ENCODE assay signal across 18 mouse cellular contexts in genomic region chr14:103704771-103705170, GRCm38 (mm10).
"Had no signal": no experiment of that assay in that cellular context is flagged by ENCODE, and none has a peak within 500 bp of the region (broad histone marks: within the 10 kb centered on the region; RNA-seq: fewer than 3 reads in every experiment).

No protein-coding gene starts in this region.

- ATAC-seq: liver, postnatal 0 days; lung, postnatal 0 days; midbrain, embryonic 13.5 days; midbrain, embryonic 15.5 days had no signal

- H3K36me3 ChIP-seq: liver, embryonic 15.5 days; lung, embryonic 15.5 days; stomach, embryonic 15.5 days had no signal

- H3K27ac ChIP-seq: liver, embryonic 15.5 days; lung, embryonic 15.5 days; macrophage; midbrain, embryonic 13.5 days; midbrain, embryonic 15.5 days; neural tube, embryonic 12.5 days; stomach, embryonic 15.5 days; stomach, postnatal 0 days had no signal

- H3K27me3 ChIP-seq: liver, embryonic 15.5 days; lung, embryonic 15.5 days; midbrain, embryonic 13.5 days; midbrain, embryonic 15.5 days; neural tube, embryonic 12.5 days; stomach, embryonic 15.5 days had no signal

- H3K4me1 ChIP-seq: lung, embryonic 15.5 days; midbrain, embryonic 15.5 days; neural tube, embryonic 12.5 days; stomach, embryonic 15.5 days had no signal

- H3K9ac ChIP-seq: liver, embryonic 15.5 days; liver, postnatal 0 days; lung, embryonic 15.5 days; midbrain, embryonic 13.5 days; midbrain, embryonic 15.5 days; neural tube, embryonic 12.5 days; stomach, embryonic 15.5 days had no signal

- H3K4me2 ChIP-seq: liver, embryonic 15.5 days; lung, embryonic 15.5 days; midbrain, embryonic 11.5 days; midbrain, embryonic 13.5 days; midbrain, embryonic 15.5 days; neural tube, embryonic 12.5 days; stomach, embryonic 15.5 days had no signal

- H3K4me3 ChIP-seq: liver, embryonic 15.5 days; lung, embryonic 15.5 days; midbrain, embryonic 13.5 days; midbrain, embryonic 15.5 days; neural tube, embryonic 12.5 days; stomach, embryonic 15.5 days had no signal

- H3K9me3 ChIP-seq: liver, embryonic 15.5 days; lung, embryonic 15.5 days; midbrain, embryonic 13.5 days; midbrain, embryonic 15.5 days; neural tube, embryonic 12.5 days; stomach, embryonic 15.5 days had no signal

- DNase-seq: liver, postnatal 0 days; lung, adult 2 months; lung, postnatal 14 days; lung, postnatal 36 days; right cerebral cortex, postnatal 14 days; thymus, adult 2 months; thymus, postnatal 25 days; thymus, postnatal 4 days had no signal
